Mouse (Mus musculus) CD4-positive, CD25-positive, alpha-beta regulatory T cell, adult 4 months (primary cell): ENCODE results near the gene Zic3. TPM values are rescaled to one million over a fixed set of nuclear protein-coding genes. Genes with fewer than 3 reads are reported as not detected.

ENCODE experiments used
- ATAC-seq: one replicate; pipeline ENCODE4 v1.8.0; 2017
- polyA plus RNA-seq, 2 experiments: library from polyadenylated mRNA; unstranded; fragments of 100-300 nt; shearing (Covaris generic); gene quantifications; one replicate each; pipeline ENCODE4 v1.2.1; 2017

The Zic3 gene
- polyA plus RNA-seq, 2 experiments from 2014 or later = 0.17 TPM; not detected in 1

DNA sequence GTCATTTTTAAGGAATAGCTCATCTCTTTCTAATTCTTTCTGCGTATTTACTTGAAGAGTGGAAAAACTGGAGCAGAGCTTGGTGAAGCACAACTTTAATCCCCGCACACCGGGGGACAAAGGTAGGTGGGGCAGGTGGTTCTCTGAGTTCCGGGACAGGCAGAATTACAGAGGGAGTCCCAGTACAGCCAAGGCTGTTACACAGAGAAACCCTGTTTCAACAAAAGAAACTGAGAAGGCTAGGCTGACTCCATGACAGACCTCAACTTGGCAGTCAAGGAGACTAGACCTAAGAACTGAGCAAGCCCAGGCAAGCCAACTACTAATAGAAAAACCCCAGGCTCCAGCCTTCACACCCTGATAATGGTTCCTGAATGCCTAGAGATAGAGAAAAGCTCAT, 20.0 kb downstream of the Zic3 start:
- no peak for ATAC-seq
